Mouse (Mus musculus): ENCODE results near the gene Piezo1. TPM values are rescaled to one million over a fixed set of nuclear protein-coding genes. Genes with fewer than 3 reads are reported as not detected.
"Not testable (repeated sequence)": the region's sequence is repeated elsewhere in the genome, so short reads cannot be mapped to it uniquely, and the experiment has no call there.

Piezo1 gene
- polyA plus RNA-seq, 1 experiment from 2014 or later: 3.2 TPM

DNA sequence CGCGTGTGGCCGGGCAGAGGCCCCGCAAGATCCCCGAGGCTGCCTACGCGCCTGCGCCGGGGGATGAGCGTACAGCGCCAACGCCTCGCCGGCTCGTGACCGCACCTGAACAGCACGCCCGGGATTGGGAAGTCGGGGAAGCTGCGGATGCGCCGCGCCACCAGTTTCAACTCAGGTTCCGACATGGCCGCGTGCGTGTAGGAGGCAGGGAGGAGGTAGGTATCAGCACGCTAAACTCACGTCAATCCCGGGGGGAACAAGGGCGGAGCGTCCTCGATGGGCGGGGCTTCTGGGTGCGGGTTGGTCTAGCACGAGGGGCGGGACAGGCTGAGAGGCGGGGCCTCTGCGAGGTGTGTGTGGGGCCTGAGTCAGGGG, 25.5 kb upstream of the Piezo1 start, which contains the start of gene Aprt:
Gene Aprt (minus strand): TSS at position 262 of the 375 bp plus-strand sequence.
- peaks cover 13% of the 10 kb centered on the region for H3K36me3 ChIP-seq
- H3K4me1 ChIP-seq (replicated peaks): peaks cover 55% of the 10 kb centered on the region
- WGBS: under 1% methylated on average over 39 of the region's 39 CpGs
- no peaks in the 10 kb centered on the region for H3K27me3 ChIP-seq
- H3K27ac ChIP-seq (replicated peaks): peak within 1 kb of the TSS; percentile 75
- peak within 1 kb of the TSS; percentile 60 for H3K4me3 ChIP-seq
- ATAC-seq (ENCODE audit: low read depth): peak; percentile 89
- H3K9me3 ChIP-seq: no peaks in the 10 kb centered on the region
- H3K4me2 ChIP-seq: peak within 1 kb of the TSS; percentile 80
- peak within 1 kb of the TSS; percentile 82 for H3K9ac ChIP-seq

DNA sequence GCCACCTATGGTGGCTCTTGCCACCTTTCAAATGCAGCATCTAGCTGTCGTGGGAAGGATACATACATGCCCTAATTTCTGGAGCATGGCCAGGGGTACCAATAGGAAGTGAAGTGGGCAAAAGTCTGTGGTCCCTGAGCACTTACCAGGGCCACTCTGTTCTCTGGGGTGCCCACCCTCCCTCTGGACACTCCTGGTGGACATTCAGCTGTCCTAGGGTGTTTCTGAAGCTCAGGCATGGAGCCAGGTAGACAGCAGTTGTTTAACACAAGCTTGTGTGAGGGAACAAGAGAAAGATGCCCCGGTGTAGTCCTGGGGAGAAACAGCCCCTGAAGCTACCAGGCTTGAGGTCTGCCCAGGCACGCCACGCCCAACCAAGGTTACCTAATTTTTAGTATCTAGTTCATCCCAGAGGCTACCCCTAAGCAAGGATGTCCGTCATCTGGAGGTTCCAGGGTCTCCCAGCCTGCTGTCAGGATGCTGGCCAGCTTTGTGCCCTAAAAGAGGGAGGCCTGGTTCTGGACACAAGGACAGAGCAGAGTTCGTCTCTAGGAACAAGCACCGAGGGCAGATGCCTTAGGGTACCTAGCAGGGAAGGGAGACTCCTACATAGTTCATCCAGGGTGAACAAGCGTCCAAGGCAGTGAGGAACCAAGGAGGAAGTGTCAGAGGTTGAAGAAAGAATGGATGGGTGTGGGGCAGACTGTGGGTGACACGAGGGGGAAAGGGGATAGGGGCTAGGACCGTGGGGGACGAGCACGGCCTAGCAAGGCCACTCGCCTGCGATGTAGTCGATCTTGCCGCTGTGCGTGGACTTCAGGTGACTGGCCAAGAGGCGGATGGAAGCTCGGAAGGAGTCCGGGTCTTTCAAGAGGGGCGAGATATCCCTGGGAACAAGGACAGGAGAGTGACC, 24.9 kb upstream of the Piezo1 start:
- WGBS: 18% methylated on average over 21 of the region's 21 CpGs
- no peaks in the 10 kb centered on the region for H3K9me3 ChIP-seq
- peaks cover 55% of the 10 kb centered on the region for H3K4me1 ChIP-seq (replicated peaks)
- no peaks in the 10 kb centered on the region for H3K27me3 ChIP-seq
- H3K4me3 ChIP-seq: peak overlapping the region; percentile 60
- H3K4me2 ChIP-seq: peak overlapping the region; percentile 80
- peaks cover 19% of the 10 kb centered on the region for H3K36me3 ChIP-seq
- peak overlapping the region; percentile 82 for H3K9ac ChIP-seq
- peak; percentile 45 for ATAC-seq (ENCODE audit: low read depth)
- peak overlapping the region; percentile 75 for H3K27ac ChIP-seq (replicated peaks)

DNA sequence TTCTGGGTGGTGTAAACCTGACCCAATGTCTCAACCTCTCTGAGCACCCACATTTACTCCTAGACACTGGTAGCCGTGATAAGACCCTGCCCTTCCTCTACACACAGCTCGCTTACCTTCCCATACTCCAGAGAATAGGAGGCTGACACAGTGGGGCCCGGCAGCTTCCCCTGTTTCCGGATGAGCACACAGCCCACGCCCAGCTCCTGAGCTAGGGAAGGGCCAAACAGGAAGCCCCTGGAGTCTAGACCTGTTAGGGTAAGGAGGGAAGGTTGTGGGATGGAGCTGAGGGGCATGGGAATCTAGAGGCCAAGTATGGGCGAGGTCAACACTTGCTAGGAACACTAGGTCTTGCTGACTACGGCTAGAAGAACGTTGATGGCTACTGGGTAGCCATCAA, 24.2 kb upstream of the Piezo1 start:
- peak overlapping the region; percentile 60 for H3K4me3 ChIP-seq

GRCm38 (mm10) chr8:122574667-122575251, 23.6 kb upstream of the Piezo1 start:
- no peak overlapping the region for H3K27ac ChIP-seq (replicated peaks)
- WGBS: 52% methylated on average over 10 of the region's 10 CpGs
- no peak overlapping the region for H3K9ac ChIP-seq
- H3K4me3 ChIP-seq: no peak overlapping the region
- no peaks in the 10 kb centered on the region for H3K27me3 ChIP-seq
- ATAC-seq (ENCODE audit: low read depth): no peak
- peak overlapping the region; percentile 80 for H3K4me2 ChIP-seq
- H3K9me3 ChIP-seq: no peaks in the 10 kb centered on the region
- H3K36me3 ChIP-seq: peaks cover 29% of the 10 kb centered on the region
- peaks cover 52% of the 10 kb centered on the region for H3K4me1 ChIP-seq (replicated peaks)

More for the DNA sequence above, 24.2 kb upstream of the Piezo1 start:
- 77% methylated on average over 8 of the region's 8 CpGs for WGBS
- H3K4me2 ChIP-seq: peak overlapping the region; percentile 80
- H3K9ac ChIP-seq: peak overlapping the region; percentile 82; the same call in 1 of the 2 replicates
- H3K9me3 ChIP-seq: no peaks in the 10 kb centered on the region
- H3K36me3 ChIP-seq: peaks cover 26% of the 10 kb centered on the region
- H3K27me3 ChIP-seq: no peaks in the 10 kb centered on the region
- H3K4me1 ChIP-seq (replicated peaks): peaks cover 55% of the 10 kb centered on the region
- ATAC-seq (ENCODE audit: low read depth): no peak
- H3K27ac ChIP-seq (replicated peaks): no peak overlapping the region

DNA sequence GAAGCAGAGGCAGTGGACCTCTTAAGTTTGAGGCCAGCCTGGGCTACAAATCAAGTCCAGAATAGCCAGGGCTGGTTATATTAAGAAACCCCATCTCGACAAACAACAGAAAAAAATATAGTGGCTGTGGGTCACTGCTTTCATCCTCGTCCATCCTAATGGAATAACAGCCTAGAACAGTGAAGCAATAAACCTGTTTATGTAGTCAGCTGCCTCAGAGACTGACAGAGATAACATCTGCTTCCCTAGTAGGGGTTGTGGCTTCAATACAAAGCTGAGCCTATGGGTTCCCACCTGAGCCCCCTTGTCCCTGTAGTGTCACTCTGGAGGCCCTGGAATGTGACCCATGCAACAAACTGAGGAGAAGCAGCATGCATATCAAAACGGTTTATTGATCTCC, 23.1 kb upstream of the Piezo1 start:
- ATAC-seq (ENCODE audit: low read depth): no peak
- Histone ChIP-seq H3K9me3 (no peaks in the 10 kb centered on the region), H3K27ac (replicated peaks) (no peak overlapping the region), H3K4me3 (no peak overlapping the region), H3K27me3 (no peaks in the 10 kb centered on the region), H3K4me2 (0 out of 2 replicates have a peak overlapping the region, but pooled peaks have one; percentile 80), H3K4me1 (replicated peaks) (peaks cover 49% of the 10 kb centered on the region), H3K36me3 (peaks cover 29% of the 10 kb centered on the region), H3K9ac (no peak overlapping the region)
- 35% methylated on average over 3 of the region's 3 CpGs for WGBS

DNA sequence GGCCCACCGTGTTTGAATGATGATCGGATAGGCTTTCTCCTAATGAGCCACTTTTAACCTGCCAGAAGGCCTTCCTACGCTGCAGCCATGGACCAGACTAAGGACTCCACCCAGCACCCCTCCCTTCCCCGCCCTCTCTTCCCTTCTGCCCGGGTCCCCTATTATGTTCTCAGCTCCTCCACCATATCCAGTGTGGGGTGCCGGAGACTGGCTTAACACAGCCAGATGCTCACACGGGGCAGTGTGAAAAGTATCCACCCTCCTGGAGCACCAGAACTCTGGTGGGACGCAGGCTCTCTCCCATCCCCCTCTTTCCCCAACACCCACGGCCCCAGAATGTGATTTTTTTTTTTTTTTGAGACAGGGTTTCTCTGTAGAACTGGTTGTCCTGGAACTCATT, 22.4 kb upstream of the Piezo1 start:
- H3K4me1 ChIP-seq (replicated peaks): peaks cover 52% of the 10 kb centered on the region
- no peak overlapping the region for H3K9ac ChIP-seq
- no peak overlapping the region for H3K27ac ChIP-seq (replicated peaks)
- WGBS: 37% methylated on average over 9 of the region's 9 CpGs
- H3K27me3 ChIP-seq: no peaks in the 10 kb centered on the region
- no peaks in the 10 kb centered on the region for H3K9me3 ChIP-seq
- ATAC-seq (ENCODE audit: low read depth): no peak
- no peak overlapping the region for H3K4me3 ChIP-seq
- H3K4me2 ChIP-seq: no peak overlapping the region
- H3K36me3 ChIP-seq: peaks cover 29% of the 10 kb centered on the region

DNA sequence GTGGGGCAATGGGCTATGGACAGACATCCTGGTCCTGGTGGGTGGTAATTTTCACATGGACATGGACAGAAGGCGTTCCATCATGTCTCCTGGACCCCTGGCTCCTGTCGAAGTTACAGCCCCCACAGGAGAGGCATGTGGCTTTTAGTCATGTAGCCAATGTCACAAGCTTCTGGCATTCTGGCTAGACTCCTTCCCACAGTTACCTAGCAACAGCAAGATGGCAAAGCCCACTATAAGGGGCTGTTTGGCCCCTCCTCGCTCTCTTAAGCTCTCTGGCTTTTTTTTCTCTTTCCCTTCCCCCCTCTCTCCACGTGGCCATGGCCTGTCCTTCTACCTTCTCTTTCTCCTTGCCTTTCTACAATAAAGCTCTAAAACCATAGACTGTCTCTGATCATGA, 22.0 kb upstream of the Piezo1 start:
- not testable (repeated sequence) for H3K4me2 ChIP-seq; H3K9me3 ChIP-seq; ATAC-seq (ENCODE audit: low read depth); H3K27me3 ChIP-seq; H3K9ac ChIP-seq; H3K27ac ChIP-seq (replicated peaks); H3K4me3 ChIP-seq
- WGBS: 21% methylated on average over 4 of the region's 4 CpGs
- H3K4me1 ChIP-seq (replicated peaks): peaks cover 56% of the 10 kb centered on the region
- H3K36me3 ChIP-seq: peaks cover 29% of the 10 kb centered on the region

GRCm38 (mm10) chr8:122572751-122573150, 21.6 kb upstream of the Piezo1 start:
- Histone ChIP-seq H3K9me3 (no peaks in the 10 kb centered on the region), H3K27me3 (no peaks in the 10 kb centered on the region), H3K4me2 (no peak overlapping the region), H3K27ac (replicated peaks) (no peak overlapping the region), H3K36me3 (peaks cover 29% of the 10 kb centered on the region), H3K4me3 (no peak overlapping the region), H3K9ac (no peak overlapping the region), H3K4me1 (replicated peaks) (peaks cover 57% of the 10 kb centered on the region)
- WGBS: 92% methylated on average over 3 of the region's 3 CpGs
- no peak for ATAC-seq (ENCODE audit: low read depth)

DNA sequence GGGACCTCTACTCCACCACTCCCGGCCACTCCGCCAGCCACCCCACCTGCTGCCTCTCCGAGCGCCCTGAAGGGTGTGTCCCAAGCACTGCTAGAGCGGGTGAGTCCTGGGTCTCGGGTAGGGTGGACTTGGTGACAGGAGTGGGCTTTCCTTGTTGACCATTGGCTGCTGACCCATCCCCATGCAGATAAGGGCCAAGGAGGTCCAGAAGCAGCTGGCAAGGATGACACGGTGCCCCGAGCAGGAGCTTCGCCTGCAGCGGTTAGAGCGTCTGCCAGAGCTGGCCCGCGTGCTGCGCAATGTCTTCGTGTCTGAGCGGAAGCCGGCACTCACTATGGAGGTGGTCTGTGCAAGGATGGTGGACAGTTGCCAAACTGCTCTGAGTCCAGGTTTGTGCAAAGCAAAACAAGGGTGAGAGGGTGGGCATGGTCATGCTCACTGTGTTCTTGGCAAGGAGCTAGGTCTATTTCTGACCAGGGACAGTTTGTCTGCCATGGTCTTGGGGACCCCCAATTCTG, 20.7 kb upstream of the Piezo1 start:
- WGBS: 93% methylated on average over 17 of the region's 17 CpGs
- no peak for ATAC-seq (ENCODE audit: low read depth)
- peaks cover 29% of the 10 kb centered on the region for H3K36me3 ChIP-seq
- H3K27ac ChIP-seq (replicated peaks): no peak overlapping the region
- H3K4me3 ChIP-seq: no peak overlapping the region
- H3K27me3 ChIP-seq: no peaks in the 10 kb centered on the region
- H3K4me2 ChIP-seq: no peak overlapping the region
- H3K4me1 ChIP-seq (replicated peaks): peaks cover 57% of the 10 kb centered on the region
- no peak overlapping the region for H3K9ac ChIP-seq
- H3K9me3 ChIP-seq: no peaks in the 10 kb centered on the region

GRCm38 (mm10) chr8:122571153-122571552, 20.0 kb upstream of the Piezo1 start:
- peaks cover 29% of the 10 kb centered on the region for H3K36me3 ChIP-seq
- H3K9ac ChIP-seq: no peak overlapping the region
- H3K27ac ChIP-seq (replicated peaks): no peak overlapping the region
- no peaks in the 10 kb centered on the region for H3K9me3 ChIP-seq
- no peak overlapping the region for H3K4me3 ChIP-seq
- no peaks in the 10 kb centered on the region for H3K27me3 ChIP-seq
- peaks cover 59% of the 10 kb centered on the region for H3K4me1 ChIP-seq (replicated peaks)
- ATAC-seq (ENCODE audit: low read depth): no peak
- no peak overlapping the region for H3K4me2 ChIP-seq
- 91% methylated on average over 11 of the region's 11 CpGs for WGBS

GRCm38 (mm10) chr8:122569996-122570395, 18.9 kb upstream of the Piezo1 start:
- 97% methylated on average over 16 of the region's 16 CpGs for WGBS
- ATAC-seq (ENCODE audit: low read depth): no peak
- H3K36me3 ChIP-seq: peaks cover 29% of the 10 kb centered on the region
- H3K27ac ChIP-seq (replicated peaks): no peak overlapping the region
- no peak overlapping the region for H3K4me2 ChIP-seq
- peaks cover 48% of the 10 kb centered on the region for H3K4me1 ChIP-seq (replicated peaks)
- H3K4me3 ChIP-seq: no peak overlapping the region
- H3K9ac ChIP-seq: no peak overlapping the region
- H3K9me3 ChIP-seq: no peaks in the 10 kb centered on the region
- H3K27me3 ChIP-seq: no peaks in the 10 kb centered on the region

DNA sequence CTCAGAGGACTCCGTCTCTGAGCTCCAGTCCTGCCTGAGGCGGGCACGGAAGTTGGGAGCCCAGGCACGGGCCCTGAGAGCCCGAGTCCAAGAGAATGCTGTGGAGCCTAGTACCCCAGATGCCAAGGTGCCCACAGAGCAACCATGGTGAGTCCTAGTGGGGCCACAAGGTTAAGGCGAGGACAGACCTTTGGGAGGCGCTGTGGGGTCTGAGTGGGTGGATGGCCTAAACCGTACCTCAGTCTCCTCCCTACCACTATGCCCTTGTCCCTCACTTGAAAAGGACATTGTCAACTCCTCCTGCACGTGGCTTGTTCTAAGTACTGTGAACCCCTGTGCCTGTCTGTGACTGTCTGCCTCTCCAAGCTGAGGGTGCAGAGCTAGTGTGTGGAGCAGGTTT, 18.2 kb upstream of the Piezo1 start:
- no peak for ATAC-seq (ENCODE audit: low read depth)
- H3K9ac ChIP-seq: no peak overlapping the region; the same call in 1 of the 2 replicates
- WGBS: 64% methylated on average over 9 of the region's 9 CpGs

More for the DNA sequence above, 18.2 kb upstream of the Piezo1 start:
- H3K9me3 ChIP-seq: no peaks in the 10 kb centered on the region
- peak overlapping the region; percentile 88 for H3K4me2 ChIP-seq
- H3K27me3 ChIP-seq: no peaks in the 10 kb centered on the region
- peaks cover 41% of the 10 kb centered on the region for H3K4me1 ChIP-seq (replicated peaks)
- peaks cover 32% of the 10 kb centered on the region for H3K36me3 ChIP-seq
- H3K4me3 ChIP-seq: peak overlapping the region; percentile 73
- H3K27ac ChIP-seq (replicated peaks): no peak overlapping the region
